Mouse (Mus musculus): ENCODE measurements around the gene Tnni3. TPM values are rescaled to one million over a fixed set of nuclear protein-coding genes. Genes with fewer than 3 reads are reported as not detected.

Tnni3 gene
- 0.47 TPM for polyA plus RNA-seq (2017; shearing (Covaris generic))

DNA sequence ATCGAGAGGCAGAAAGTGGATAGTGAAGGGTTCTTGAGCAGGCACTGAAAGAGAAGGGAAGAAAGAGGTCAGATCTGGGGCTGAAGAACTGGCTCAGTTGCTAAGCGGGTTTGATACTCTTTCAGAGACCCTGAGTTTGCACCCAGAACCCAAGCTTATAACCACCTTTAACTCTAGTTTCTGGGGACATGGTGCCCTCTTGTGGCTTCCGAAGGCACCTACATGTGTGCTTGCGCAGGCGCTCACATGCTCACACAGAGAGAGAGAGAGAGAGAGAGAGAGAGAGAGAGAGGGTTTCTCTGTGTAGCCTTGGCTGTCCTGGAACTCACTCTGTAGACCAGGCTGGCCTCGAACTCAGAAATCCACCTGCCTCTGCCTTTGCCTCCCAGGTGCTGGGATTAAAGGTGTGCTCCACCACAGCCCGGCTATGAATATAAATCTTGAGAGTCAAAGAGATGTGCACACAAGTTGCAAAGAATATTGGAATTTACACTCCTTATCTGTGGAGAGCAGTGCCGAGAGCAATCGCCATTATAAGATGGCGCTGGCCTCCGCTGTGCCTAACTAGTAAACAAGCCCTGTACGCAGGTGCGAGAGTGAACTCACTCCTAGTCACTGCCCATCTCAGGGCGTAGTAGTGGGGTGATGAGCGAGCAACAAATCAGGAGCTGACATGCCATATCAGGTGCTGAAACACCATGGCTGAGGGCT is at the start of gene Tnni3:
Gene Tnni3 (minus strand): TSS at position 18 of the 711 bp plus-strand sequence.

GRCm38 (mm10) chr7:4547221-4547641 is 23.2 kb upstream of the Tnni3 start, which contains the start of gene Syt5:
TSS of gene Syt5 (minus strand) at chr7:4547541.

DNA sequence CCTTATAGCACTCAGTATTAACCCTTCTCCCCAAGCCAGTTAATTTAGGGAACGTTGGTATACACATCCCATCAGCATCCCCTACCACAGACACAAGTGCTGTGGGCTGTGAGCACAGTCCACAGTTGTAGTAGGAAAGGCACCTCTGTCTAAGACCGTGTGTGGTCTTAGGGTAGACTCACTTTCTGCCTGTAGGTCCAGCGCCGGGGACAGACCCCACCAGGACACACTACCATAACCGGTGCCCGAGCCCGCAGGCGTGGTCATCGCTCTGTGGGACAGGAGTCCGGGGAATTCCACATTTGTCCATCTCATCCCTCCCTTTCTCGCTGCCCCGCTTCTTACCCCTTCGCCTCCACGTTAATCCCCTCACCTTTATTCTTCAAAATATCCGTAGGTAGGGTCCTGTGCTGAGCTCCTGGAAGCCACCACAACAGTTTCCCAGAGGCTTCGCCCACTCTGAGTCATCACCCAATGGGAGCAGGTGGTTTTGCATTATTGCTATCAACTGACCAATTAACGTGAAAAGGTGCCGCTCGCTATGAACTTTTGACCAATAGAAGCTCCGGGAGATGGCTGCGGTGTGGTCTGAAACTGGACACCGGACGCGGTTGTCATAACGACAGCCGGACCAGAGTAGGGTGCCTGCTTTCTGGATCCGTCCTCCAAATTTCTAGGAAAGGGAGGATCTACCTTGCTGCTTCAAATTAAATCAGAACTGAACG is 8.1 kb upstream of the Tnni3 start, which contains the start of gene Dnaaf3:
Gene Dnaaf3 (minus strand): TSS at position 449 of the 725 bp plus-strand sequence.

DNA sequence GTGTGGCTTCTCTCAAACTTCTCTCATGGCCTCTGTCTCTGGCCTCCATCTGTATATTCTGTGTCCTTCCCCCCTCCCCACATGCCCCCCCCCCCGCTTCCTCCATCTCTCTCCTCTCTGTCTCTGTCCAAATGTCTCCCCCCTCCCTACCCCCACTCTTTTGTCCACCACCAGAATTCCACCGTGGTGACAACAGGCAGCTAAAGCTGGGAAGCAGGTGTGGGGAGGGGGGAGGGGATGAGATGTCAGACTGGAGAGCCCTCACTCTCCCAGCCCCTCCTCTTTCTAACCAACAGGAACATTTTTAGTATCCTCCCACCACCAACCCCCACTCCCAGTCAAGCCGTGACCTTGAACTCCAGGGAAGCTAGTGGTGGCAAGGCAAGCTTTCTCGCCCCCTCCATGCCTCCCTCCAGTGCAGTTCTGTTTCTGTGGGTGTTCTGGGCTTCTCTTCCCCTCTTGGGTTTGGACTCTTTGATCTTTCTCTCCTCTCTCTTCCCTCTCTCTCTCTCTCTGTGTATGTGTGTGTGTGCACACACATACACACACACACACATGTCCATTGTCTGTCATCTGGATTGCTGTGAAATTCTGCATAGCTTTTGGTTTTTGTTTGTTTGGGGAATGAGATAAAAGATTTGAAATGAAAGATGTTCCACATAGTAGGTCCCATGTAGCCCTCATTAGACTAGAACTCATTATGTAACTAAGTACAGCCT is 7.5 kb downstream of the Tnni3 start, which contains the start of gene Tnnt1:
Gene Tnnt1 (minus strand): TSS at position 51 of the 719 bp plus-strand sequence.

DNA sequence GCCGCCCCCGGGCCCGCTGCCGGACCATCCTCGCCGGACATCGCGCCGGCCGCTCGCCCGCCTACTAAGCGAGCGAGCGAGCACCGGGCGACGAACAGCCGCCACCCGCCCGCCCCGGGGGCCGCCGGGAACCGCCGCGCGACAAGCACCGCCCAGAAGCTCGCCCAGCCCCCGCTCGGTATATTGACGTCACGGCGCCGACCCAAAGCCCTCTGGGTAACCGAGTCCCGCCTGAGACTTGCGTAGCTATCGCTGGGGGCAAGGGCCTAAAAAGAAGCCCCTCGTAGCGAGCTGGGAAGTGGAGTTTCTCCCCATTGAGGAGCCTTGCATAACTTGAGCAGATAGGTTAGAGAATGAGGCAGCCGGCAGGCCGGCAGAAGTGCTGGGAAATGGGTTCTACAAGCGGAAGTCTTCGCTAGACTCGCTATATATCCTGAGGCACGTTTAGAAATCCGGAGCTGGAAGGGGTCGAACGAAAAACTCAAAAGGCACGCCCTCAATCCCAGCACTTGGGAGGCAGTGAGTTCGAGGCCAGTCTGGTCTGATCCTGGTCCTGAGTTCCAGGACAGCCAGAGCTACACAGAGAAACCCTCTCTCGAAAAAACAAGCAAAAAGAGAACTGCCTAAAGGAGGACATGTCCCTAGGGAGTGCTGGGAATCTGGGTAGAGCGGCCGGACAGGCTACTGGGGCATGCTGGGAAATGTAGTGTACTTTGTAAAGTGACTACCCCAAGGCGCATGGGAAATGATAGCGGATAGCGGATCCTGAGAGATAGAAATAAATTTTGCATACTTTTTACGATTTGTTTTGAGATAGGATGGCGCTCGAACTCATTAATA is 22.3 kb downstream of the Tnni3 start, which contains the start of gene Ppp1r12c:
Gene Ppp1r12c (minus strand): TSS at position 123 of the 840 bp plus-strand sequence.

Other genes starting within 250 kb of the Tnni3 start
- not detected for gene Ncr1, start 186.5 kb downstream of the Tnni3 start, polyA plus RNA-seq (2017; shearing (Covaris generic))
- gene Gp6, start 126.5 kb downstream of the Tnni3 start, polyA plus RNA-seq (2017; shearing (Covaris generic)): not detected
- gene Rdh13, start 78.6 kb downstream of the Tnni3 start, polyA plus RNA-seq (2017; shearing (Covaris generic)): 4.9 TPM
- gene Eps8l1, start 63.6 kb downstream of the Tnni3 start, polyA plus RNA-seq (2017; shearing (Covaris generic)): 20.0 TPM
- gene Ppp1r12c, start 22.5 kb downstream of the Tnni3 start, polyA plus RNA-seq (2017; shearing (Covaris generic)): 168 TPM
- gene Tnnt1, start 7.8 kb downstream of the Tnni3 start, polyA plus RNA-seq (2017; shearing (Covaris generic)): 5.3 TPM
- 0.39 TPM for gene Dnaaf3, start 8.2 kb upstream of the Tnni3 start, polyA plus RNA-seq (2017; shearing (Covaris generic))
- gene Syt5, start 23.3 kb upstream of the Tnni3 start, polyA plus RNA-seq (2017; shearing (Covaris generic)): 0.16 TPM
- gene Ptprh, start 79.8 kb upstream of the Tnni3 start, polyA plus RNA-seq (2017; shearing (Covaris generic)): not detected
- 11.1 TPM for gene Tmem86b, start 107.2 kb upstream of the Tnni3 start, polyA plus RNA-seq (2017; shearing (Covaris generic))
- 300 TPM for gene Ppp6r1, start 134.8 kb upstream of the Tnni3 start, polyA plus RNA-seq (2017; shearing (Covaris generic))
- 77.3 TPM for gene Hspbp1, start 160.8 kb upstream of the Tnni3 start, polyA plus RNA-seq (2017; shearing (Covaris generic))
- not detected for gene Brsk1, start 166.4 kb upstream of the Tnni3 start, polyA plus RNA-seq (2017; shearing (Covaris generic))
- 0.11 TPM for gene Tmem150b, start 201.0 kb upstream of the Tnni3 start, polyA plus RNA-seq (2017; shearing (Covaris generic))
- gene Kmt5c, start 215.9 kb upstream of the Tnni3 start, polyA plus RNA-seq (2017; shearing (Covaris generic)): 33.5 TPM
- 3.4 TPM for gene Cox6b2, start 228.9 kb upstream of the Tnni3 start, polyA plus RNA-seq (2017; shearing (Covaris generic))
- not detected for gene Fam71e2, start 247.1 kb upstream of the Tnni3 start, polyA plus RNA-seq (2017; shearing (Covaris generic))